Mouse (Mus musculus) embryonic facial prominence, embryonic 12.5 days (tissue): ENCODE data around the gene Urb1. TPM values are rescaled to one million over a fixed set of nuclear protein-coding genes. Genes with fewer than 3 reads are reported as not detected.

Experiments
- ATAC-seq: fragments of 200-750 bp; cut with Nextera tagmentation; 2 replicates; pipeline ENCODE4 v1.8.0; 2017; ENCODE audit not compliant: insufficient number of reproducible peaks, insufficient read depth, low FRiP score, low TSS enrichment
- H3K27ac ChIP-seq: fragments of 300-500 bp; sonication (generic); 2 replicates; pipeline ENCODE4 v1.5.1; 2016; ENCODE audit warnings: mild to moderate bottlenecking
- H3K27me3 ChIP-seq: fragments of 300-500 bp; sonication (generic); 2 replicates; pipeline ENCODE4 v1.6.1; 2016; ENCODE audit warnings: mild to moderate bottlenecking, moderate library complexity
- H3K36me3 ChIP-seq: fragments of 300-500 bp; sonication (generic); 2 replicates; pipeline ENCODE4 v1.6.1; 2016; ENCODE audit warnings: mild to moderate bottlenecking
- H3K4me1 ChIP-seq: fragments of 300-500 bp; sonication (generic); 2 replicates; pipeline ENCODE4 v1.6.1; 2016
- H3K4me2 ChIP-seq: fragments of 300-500 bp; sonication (generic); replicated peaks from 2 replicates; pipeline ENCODE4 v1.6.1; 2016; ENCODE audit warnings: mild to moderate bottlenecking, moderate library complexity
- H3K4me3 ChIP-seq: fragments of 300-500 bp; sonication (generic); 2 replicates; pipeline ENCODE4 v1.5.1; 2016; ENCODE audit warnings: mild to moderate bottlenecking
- H3K9ac ChIP-seq: fragments of 300-500 bp; sonication (generic); 2 replicates; pipeline ENCODE4 v1.6.1; 2016; ENCODE audit warnings: mild to moderate bottlenecking, moderate library complexity
- H3K9me3 ChIP-seq: fragments of 300-500 bp; sonication (generic); 2 replicates; pipeline ENCODE4 v1.6.1; 2016; ENCODE audit warnings: mild to moderate bottlenecking, moderate library complexity
- WGBS: fragments of 180-500 bp; shearing (Covaris S2); methylation state at CpG from one replicate; pipeline ENCODE4 v1.1.7; 2016; 5-methylcytosine and 5-hydroxymethylcytosine counted together
- polyA plus RNA-seq: library from polyadenylated mRNA; unstranded; fragments of >200 nt; fragmentation: Nextera tagmentation; extraction: Ambion mirVana; gene quantifications from 2 replicates; pipeline ENCODE4 v1.2.1, GENCODE M21; 2016

Gene Urb1
- polyA plus RNA-seq, 1 experiment from 2014 or later, result 12.6 TPM

DNA sequence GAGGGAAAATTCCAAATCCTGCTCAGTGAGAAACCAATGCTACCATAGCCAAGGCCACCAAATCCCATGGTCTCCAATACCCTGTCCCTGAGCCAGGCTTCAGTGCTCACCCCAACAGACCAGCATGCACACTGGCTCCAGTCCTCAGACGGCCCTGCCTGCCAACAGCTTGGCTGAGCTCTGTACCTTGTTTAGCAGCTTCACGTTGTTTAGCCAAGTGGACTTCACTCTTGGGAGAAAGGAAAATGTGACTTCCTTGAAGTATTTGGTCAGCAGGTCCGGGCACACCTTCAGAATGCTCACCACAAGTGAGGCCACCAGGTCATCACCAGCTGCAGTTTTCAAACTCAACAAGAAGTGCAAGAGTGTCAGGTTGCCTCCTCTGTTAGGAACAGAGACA lies 17.7 kb downstream of the Urb1 start:
- H3K27me3 ChIP-seq, result no peaks in the 10 kb centered on the region
- no peak overlapping the region for H3K9ac ChIP-seq
- no peaks in the 10 kb centered on the region for H3K4me1 ChIP-seq
- peaks cover 83% of the 10 kb centered on the region for H3K36me3 ChIP-seq
- no peak overlapping the region for H3K4me2 ChIP-seq
- WGBS, result 78% methylated on average over 3 of the region's 3 CpGs
- H3K9me3 ChIP-seq, result no peaks in the 10 kb centered on the region
- no peak overlapping the region for H3K27ac ChIP-seq
- ATAC-seq, result no peak
- no peak overlapping the region for H3K4me3 ChIP-seq

DNA sequence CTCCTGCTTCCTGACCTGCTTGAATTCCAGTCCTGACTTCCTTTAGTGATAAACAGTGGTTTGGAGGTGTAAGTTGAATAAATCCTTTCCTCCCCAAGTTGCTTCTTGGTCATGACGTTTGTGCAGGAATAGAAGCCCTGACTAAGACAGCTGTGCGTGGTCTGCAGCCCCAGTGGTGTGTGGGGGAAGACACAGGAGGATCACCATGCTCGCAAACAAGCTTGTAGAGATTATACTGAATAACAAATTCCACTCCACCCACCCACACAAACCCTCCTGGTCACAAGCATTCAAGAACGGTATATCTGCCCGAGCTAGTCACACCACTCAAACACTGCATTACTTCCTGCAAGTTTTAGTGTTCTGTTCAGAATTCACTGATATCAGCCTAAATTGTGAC lies 18.1 kb downstream of the Urb1 start:
- no peaks in the 10 kb centered on the region for H3K9me3 ChIP-seq
- WGBS, result 81% methylated on average over 5 of the region's 5 CpGs
- peaks cover 84% of the 10 kb centered on the region for H3K36me3 ChIP-seq

DNA sequence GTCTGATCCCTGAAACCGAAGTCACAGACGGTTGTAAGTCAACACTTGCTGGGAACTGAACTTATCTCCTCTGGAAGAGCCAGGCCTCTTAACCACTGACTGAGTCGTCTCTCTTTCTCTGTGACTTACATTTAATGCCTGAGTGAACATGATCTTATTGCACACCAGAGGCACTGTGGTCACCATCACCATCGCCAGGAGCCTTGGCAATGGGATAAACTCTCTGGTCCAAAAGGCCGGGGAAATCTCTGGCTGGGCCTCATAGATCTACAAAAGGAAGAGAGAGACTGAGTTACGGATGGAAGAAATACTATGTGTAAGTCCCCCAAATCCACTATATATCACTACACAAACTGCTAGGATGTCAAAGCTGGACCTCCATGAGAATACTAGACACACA lies 19.3 kb downstream of the Urb1 start:
- Histone ChIP-seq H3K9ac (no peak overlapping the region), H3K9me3 (no peaks in the 10 kb centered on the region), H3K4me1 (no peaks in the 10 kb centered on the region), H3K4me3 (no peak overlapping the region), H3K36me3 (peaks cover 88% of the 10 kb centered on the region), H3K27ac (no peak overlapping the region), H3K4me2 (no peak overlapping the region), H3K27me3 (no peaks in the 10 kb centered on the region)
- 93% methylated on average over 6 of the region's 6 CpGs for WGBS
- no peak for ATAC-seq

More for the DNA sequence above, 18.1 kb downstream of the Urb1 start:
- Histone ChIP-seq H3K4me2 (no peak overlapping the region), H3K4me1 (no peaks in the 10 kb centered on the region), H3K27ac (no peak overlapping the region), H3K27me3 (no peaks in the 10 kb centered on the region), H3K9ac (no peak overlapping the region), H3K4me3 (no peak overlapping the region)
- no peak for ATAC-seq

DNA sequence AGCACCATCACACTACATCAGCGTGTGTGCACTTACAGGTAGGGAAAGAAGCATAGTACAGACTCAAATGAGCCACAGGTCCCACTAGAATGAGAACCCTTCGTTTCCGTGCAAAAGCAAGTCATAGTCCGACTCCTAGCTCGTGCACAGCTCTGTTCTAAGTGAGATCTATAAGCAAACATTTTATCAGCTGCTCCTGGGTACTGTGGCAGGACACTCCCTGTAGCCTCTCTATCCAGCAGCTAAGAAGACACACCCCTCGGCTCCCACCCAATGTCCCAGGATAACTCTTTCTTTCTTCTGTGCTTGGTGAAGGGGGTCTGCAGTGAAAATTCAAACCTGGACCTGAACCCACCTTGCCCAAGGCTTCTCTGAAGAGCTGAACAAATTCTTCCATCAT lies 21.6 kb downstream of the Urb1 start:
- H3K36me3 ChIP-seq, result peaks cover 96% of the 10 kb centered on the region
- H3K4me1 ChIP-seq, result no peaks in the 10 kb centered on the region
- no peaks in the 10 kb centered on the region for H3K27me3 ChIP-seq
- 91% methylated on average over 6 of the region's 6 CpGs for WGBS
- H3K27ac ChIP-seq, result no peak overlapping the region
- no peaks in the 10 kb centered on the region for H3K9me3 ChIP-seq
- no peak for ATAC-seq
- no peak overlapping the region for H3K4me2 ChIP-seq
- H3K4me3 ChIP-seq, result no peak overlapping the region
- H3K9ac ChIP-seq, result no peak overlapping the region

DNA sequence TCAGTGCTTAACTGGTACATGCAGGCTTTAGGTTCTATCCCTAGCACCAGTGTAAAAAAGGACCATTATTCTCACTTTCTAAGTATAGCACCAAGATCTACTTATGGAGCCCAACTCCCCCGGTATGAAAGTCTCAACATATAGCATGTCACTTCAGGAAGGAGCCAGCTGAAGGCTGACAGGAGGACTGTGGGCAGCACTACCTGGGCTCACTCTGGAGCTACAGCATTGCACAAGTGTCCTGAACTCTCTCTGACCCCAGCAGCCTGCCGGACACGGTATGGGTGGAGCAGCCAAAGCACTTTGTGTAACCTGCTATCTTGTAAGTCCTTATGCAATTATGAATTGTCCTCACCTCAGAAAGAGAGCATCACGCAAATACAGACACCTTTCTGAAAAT lies 25.0 kb downstream of the Urb1 start:
- Histone ChIP-seq H3K27ac (no peak overlapping the region), H3K36me3 (peaks cover 94% of the 10 kb centered on the region), H3K4me3 (no peak overlapping the region), H3K9me3 (no peaks in the 10 kb centered on the region), H3K4me2 (no peak overlapping the region), H3K9ac (no peak overlapping the region), H3K4me1 (no peaks in the 10 kb centered on the region), H3K27me3 (no peaks in the 10 kb centered on the region)
- no peak for ATAC-seq
- WGBS, result 86% methylated on average over 4 of the region's 4 CpGs

DNA sequence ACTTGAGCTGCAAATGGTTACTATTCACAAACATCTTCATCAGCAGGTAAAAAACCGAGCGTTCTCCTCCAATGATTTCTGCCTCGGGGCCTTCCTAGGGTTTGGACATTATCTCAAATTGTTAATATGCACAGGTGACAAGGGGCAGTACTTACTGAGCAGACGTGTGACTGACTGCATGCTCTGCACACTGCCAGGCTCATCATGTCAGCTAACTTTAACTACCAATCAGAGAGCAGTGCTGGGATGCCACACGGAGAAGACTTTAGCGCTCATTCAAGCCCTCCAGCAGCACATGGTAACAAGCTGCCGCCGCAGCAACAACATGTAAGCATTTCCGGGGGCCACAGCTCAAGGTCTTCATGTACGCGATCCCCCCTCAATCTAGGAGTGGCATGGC lies 26.9 kb downstream of the Urb1 start:
- ATAC-seq, result no peak
- no peak overlapping the region for H3K4me3 ChIP-seq
- H3K4me2 ChIP-seq, result no peak overlapping the region
- H3K36me3 ChIP-seq, result peaks cover 94% of the 10 kb centered on the region
- H3K27ac ChIP-seq, result no peak overlapping the region
- H3K4me1 ChIP-seq, result no peaks in the 10 kb centered on the region
- 85% methylated on average over 11 of the region's 11 CpGs for WGBS
- no peak overlapping the region for H3K9ac ChIP-seq
- H3K27me3 ChIP-seq, result no peaks in the 10 kb centered on the region
- no peaks in the 10 kb centered on the region for H3K9me3 ChIP-seq

DNA sequence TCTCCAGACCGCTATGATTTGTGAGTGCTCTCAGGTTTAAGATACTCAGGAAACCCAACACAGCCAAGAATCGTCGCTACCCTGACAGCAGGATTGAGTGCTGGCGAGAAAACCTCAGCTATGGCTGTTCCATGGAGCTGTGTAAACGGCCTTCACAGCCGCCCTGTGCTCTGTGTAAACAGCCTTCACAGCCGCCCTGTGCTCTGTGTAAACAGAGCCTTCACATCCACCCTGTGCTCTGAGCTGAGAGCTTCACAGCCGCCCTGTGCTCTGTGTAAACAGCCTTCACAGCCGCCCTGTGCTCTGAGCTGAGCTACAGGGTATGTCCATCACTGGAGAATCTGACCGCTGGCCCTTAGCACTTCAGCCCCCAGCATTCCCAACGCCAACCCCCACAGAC lies 30.4 kb downstream of the Urb1 start:
- WGBS, result 67% methylated on average over 11 of the region's 11 CpGs
- Histone ChIP-seq H3K27ac (0 out of 2 replicates have a peak overlapping the region, but pooled peaks have one; percentile 25), H3K4me3 (no peak overlapping the region), H3K4me1 (no peaks in the 10 kb centered on the region), H3K9ac (no peak overlapping the region), H3K9me3 (no peaks in the 10 kb centered on the region), H3K27me3 (no peaks in the 10 kb centered on the region), H3K4me2 (no peak overlapping the region), H3K36me3 (peaks cover 80% of the 10 kb centered on the region)
- ATAC-seq, result no peak

DNA sequence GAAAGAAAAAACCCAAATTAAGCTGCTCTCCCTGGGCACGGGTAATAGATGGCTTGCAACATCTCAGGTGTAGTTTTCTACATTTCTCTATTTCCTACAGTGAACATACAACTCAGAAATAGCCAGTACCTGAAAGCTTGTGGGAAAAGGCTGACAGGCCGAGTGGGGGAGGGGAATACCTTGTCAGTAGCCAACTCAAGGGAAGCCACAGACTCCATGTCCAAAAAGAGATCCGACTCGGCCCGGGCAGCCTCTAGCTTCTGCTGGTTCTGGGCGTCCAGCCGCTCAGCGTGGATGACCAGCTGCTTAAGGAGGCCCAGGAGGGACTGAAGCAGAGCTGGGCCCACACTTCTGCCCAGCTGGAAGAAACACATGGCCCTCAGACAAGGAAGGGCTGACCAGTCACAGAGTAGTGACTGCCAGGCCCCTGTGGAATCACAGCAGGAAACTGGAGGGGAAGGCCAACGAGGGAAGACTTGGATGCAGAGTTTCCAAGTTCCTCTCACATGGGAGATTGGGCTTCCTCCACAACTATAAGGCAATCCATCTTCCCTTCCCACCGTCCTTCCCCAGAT lies 34.2 kb downstream of the Urb1 start:
- no peak overlapping the region for H3K27ac ChIP-seq
- no peaks in the 10 kb centered on the region for H3K4me1 ChIP-seq
- no peaks in the 10 kb centered on the region for H3K9me3 ChIP-seq
- no peak overlapping the region for H3K9ac ChIP-seq
- no peak overlapping the region for H3K4me2 ChIP-seq
- ATAC-seq, result no peak
- H3K4me3 ChIP-seq, result no peak overlapping the region
- no peaks in the 10 kb centered on the region for H3K27me3 ChIP-seq
- 79% methylated on average over 10 of the region's 10 CpGs for WGBS
- peaks cover 83% of the 10 kb centered on the region for H3K36me3 ChIP-seq

DNA sequence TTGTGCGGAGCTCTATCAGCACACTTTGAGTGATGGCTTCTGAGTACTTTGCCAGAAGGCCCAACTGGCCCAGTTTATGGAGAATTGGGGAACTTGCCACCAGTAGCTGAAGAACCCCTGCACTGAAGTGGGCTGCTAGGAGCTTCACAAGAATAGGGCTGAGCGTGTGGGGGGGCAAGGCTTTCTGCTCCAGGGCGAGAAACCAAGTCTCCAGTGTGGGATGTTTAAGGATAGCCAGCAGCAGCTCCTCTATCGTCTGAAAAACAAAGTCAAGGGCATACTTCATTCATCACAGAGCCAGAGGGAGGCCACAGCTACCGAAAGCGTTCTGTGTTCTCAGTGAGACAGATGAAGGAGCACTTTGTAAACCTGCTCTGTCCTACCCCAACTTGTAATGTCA lies 35.6 kb downstream of the Urb1 start:
- no peak overlapping the region for H3K9ac ChIP-seq
- H3K4me2 ChIP-seq, result no peak overlapping the region
- H3K4me3 ChIP-seq, result no peak overlapping the region
- no peaks in the 10 kb centered on the region for H3K27me3 ChIP-seq
- no peak for ATAC-seq
- WGBS, result 92% methylated on average over 6 of the region's 6 CpGs
- no peaks in the 10 kb centered on the region for H3K4me1 ChIP-seq
- H3K9me3 ChIP-seq, result no peaks in the 10 kb centered on the region
- no peak overlapping the region for H3K27ac ChIP-seq
- peaks cover 74% of the 10 kb centered on the region for H3K36me3 ChIP-seq

DNA sequence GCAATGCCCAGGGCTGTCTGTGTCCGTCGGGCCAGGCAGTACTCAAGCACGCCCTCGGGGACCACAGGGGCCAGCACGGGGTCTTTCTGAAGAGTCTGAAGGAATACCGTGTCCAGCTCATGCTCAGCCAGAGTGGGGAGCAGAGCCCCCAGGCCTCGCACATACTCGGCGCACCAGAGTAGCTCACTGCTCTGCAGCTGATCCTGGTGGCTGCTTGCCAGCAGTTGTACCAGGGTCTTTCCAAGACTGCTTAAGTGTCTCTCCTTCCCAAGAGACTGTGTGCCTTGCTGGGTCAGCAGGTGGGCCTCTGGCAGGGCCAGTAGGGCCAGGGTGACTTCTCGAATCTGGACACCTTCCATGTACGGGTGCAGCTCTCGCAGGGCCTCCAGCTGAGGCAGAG lies 36.0 kb downstream of the Urb1 start:
- H3K36me3 ChIP-seq, result peaks cover 74% of the 10 kb centered on the region

DNA sequence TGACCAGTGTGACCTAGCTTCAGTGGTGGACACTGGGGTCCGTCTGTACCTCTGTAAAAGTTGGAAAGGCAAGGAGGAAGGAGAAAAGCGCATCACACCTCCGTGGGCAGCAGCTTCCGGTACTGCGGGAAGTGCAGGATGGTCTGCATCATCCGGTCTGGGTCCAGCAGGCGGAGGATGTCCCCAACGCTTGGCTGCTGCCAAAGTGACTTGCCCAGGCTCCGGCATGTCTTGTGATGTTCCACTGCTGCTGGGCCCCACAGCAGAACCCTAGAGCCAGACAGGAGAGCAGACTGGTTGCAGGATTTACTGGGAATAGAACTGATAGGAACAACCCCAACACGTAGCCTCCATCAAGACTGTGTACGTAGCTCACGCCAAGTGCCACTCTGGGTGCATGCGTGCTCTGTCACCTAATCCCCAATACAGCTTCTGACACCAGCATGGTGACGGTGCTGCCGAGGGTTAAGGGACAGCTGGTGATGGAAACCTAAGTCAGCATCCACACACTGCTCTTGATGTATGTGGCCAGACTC lies 43.2 kb downstream of the Urb1 start:
- Histone ChIP-seq H3K4me1 (no peaks in the 10 kb centered on the region), H3K27me3 (no peaks in the 10 kb centered on the region), H3K36me3 (peaks cover 74% of the 10 kb centered on the region), H3K4me3 (no peak overlapping the region), H3K9me3 (no peaks in the 10 kb centered on the region), H3K27ac (no peak overlapping the region), H3K9ac (no peak overlapping the region), H3K4me2 (no peak overlapping the region)
- ATAC-seq, result no peak
- WGBS, result 96% methylated on average over 15 of the region's 15 CpGs

More for the DNA sequence above, 36.0 kb downstream of the Urb1 start:
- no peak overlapping the region for H3K4me3 ChIP-seq
- whole genome bisulfite sequencing, result 87% methylated on average over 12 of the region's 12 CpGs
- no peak overlapping the region for H3K9ac ChIP-seq
- ATAC-seq, result no peak
- no peaks in the 10 kb centered on the region for H3K27me3 ChIP-seq
- no peaks in the 10 kb centered on the region for H3K4me1 ChIP-seq
- H3K27ac ChIP-seq, result no peak overlapping the region
- H3K4me2 ChIP-seq, result no peak overlapping the region
- no peaks in the 10 kb centered on the region for H3K9me3 ChIP-seq

DNA sequence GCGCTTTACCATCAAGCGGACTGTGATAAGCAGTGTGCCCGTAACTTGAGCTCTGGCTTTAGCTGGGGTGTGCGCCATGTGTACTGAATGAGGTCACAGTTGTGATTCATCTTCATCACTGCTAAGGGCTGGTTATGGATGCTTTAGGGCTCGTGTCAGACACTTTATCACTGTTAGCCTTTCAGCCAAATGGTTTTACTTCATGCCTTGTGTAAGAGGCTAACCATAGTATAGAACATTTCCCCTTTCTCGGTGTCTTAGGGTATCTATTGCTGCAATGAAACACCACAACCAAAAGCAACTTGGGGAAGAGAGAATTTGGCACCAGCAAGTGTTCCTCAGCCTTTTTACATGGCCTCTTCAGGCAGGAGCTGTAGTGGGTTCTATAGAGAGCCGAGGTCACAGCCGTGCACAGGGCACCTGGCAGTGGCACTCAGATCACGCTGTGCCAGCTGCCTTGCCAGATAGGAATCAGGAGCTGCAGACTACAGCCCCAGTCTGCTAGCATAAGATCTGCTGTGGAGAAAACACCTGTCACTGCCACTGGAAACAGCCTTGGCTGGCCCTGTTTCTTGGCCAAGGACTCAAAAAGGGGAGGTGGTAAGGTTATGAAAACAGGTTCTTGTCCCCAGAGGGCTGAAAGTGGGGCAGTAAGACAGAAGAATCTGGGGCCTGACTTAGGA lies 44.9 kb downstream of the Urb1 start:
- no peaks in the 10 kb centered on the region for H3K27me3 ChIP-seq
- WGBS, result 88% methylated on average over 9 of the region's 9 CpGs
- H3K4me2 ChIP-seq, result no peak overlapping the region
- no peaks in the 10 kb centered on the region for H3K4me1 ChIP-seq
- no peaks in the 10 kb centered on the region for H3K9me3 ChIP-seq
- no peak overlapping the region for H3K9ac ChIP-seq
- no peak for ATAC-seq
- H3K36me3 ChIP-seq, result peaks cover 79% of the 10 kb centered on the region
- no peak overlapping the region for H3K4me3 ChIP-seq
- H3K27ac ChIP-seq, result no peak overlapping the region
